Mouse (Mus musculus) lung, embryonic 14.5 days (tissue): ENCODE measurements around the gene Fmnl2. TPM values are rescaled to one million over a fixed set of nuclear protein-coding genes. Genes with fewer than 3 reads are reported as not detected.

ENCODE experiments used
- ATAC-seq: fragments of 200-750 bp; cut with Nextera tagmentation; 2 replicates; pipeline ENCODE4 v1.8.0; 2017; ENCODE audit warnings: mild to moderate bottlenecking, moderate TSS enrichment, moderate library complexity; ENCODE audit not compliant: insufficient read depth
- DNase-seq: peaks from one replicate; pipeline ENCODE4 v3.0.0-alpha.2; 2015
- H3K27ac ChIP-seq: fragments of 300-500 bp; sonication (generic); 2 replicates; pipeline ENCODE4 v1.5.1; 2014; ENCODE audit warnings: low read depth, mild to moderate bottlenecking, moderate library complexity
- H3K27me3 ChIP-seq: fragments of 300-500 bp; sonication (generic); 2 replicates; pipeline ENCODE4 v1.6.1; 2014; ENCODE audit warnings: low read length, control low read depth; ENCODE audit not compliant: insufficient read depth
- H3K36me3 ChIP-seq: fragments of 300-500 bp; sonication (generic); 2 replicates; pipeline ENCODE4 v1.6.1; 2014; ENCODE audit warnings: control low read depth; ENCODE audit not compliant: insufficient read depth
- H3K4me1 ChIP-seq: fragments of 300-500 bp; sonication (generic); 2 replicates; pipeline ENCODE4 v1.6.1; 2014; ENCODE audit warnings: antibody characterized with exemption, control low read depth; ENCODE audit not compliant: insufficient read depth
- H3K4me2 ChIP-seq: fragments of 300-500 bp; sonication (generic); 2 replicates; pipeline ENCODE4 v1.6.1; 2014; ENCODE audit warnings: mild to moderate bottlenecking
- H3K4me3 ChIP-seq: fragments of 300-500 bp; sonication (generic); 2 replicates; pipeline ENCODE4 v1.5.1; 2014; ENCODE audit warnings: low read depth, low read length
- H3K9ac ChIP-seq: fragments of 300-500 bp; sonication (generic); 2 replicates; pipeline ENCODE4 v1.6.1; 2014
- H3K9me3 ChIP-seq: fragments of 300-500 bp; sonication (generic); 2 replicates; pipeline ENCODE4 v1.6.1; 2016; ENCODE audit warnings: low read depth, low read length, control low read depth
- CTCF ChIP-seq: IDR thresholded peaks from 2 replicates; pipeline ENCODE4 v1.5.1; 2016; ENCODE audit warnings: antibody characterized with exemption, low read depth
- WGBS: fragments of 180-500 bp; shearing (Covaris S2); extraction: QIAGEN DNeasy Blood & Tissue Kit; methylation state at CpG from one replicate; pipeline ENCODE4 v1.1.7; 2014; 5-methylcytosine and 5-hydroxymethylcytosine counted together
- polyA plus RNA-seq: library from polyadenylated mRNA; unstranded; fragments of >200 nt; fragmentation: Nextera tagmentation; extraction: Ambion mirVana; gene quantifications from 2 replicates; pipeline ENCODE4 v1.2.1, GENCODE M21; 2014

Fmnl2 gene
- polyA plus RNA-seq, 1 experiment from 2014 or later, result 5.0 TPM

GRCm38 (mm10) chr2:52913311-52913710 is 55.7 kb downstream of the Fmnl2 start:
- TF ChIP-seq CTCF, result no peak
- DNase-seq, result no peak
- no peak overlapping the region for H3K4me3 ChIP-seq
- H3K4me2 ChIP-seq, result no peak overlapping the region
- no peaks in the 10 kb centered on the region for H3K36me3 ChIP-seq
- no peaks in the 10 kb centered on the region for H3K9me3 ChIP-seq
- no peak overlapping the region for H3K27ac ChIP-seq
- WGBS, result 20% methylated on average over 2 of the region's 2 CpGs
- H3K9ac ChIP-seq, result no peak overlapping the region
- no peak for ATAC-seq
- H3K4me1 ChIP-seq, result no peaks in the 10 kb centered on the region
- H3K27me3 ChIP-seq, result no peaks in the 10 kb centered on the region

GRCm38 (mm10) chr2:52913746-52914145 is 56.1 kb downstream of the Fmnl2 start:
- no peaks in the 10 kb centered on the region for H3K4me1 ChIP-seq
- no peak overlapping the region for H3K27ac ChIP-seq
- H3K4me3 ChIP-seq, result no peak overlapping the region
- H3K9ac ChIP-seq, result no peak overlapping the region
- no peak for ATAC-seq
- WGBS, result 24% methylated on average over 5 of the region's 5 CpGs
- no peaks in the 10 kb centered on the region for H3K36me3 ChIP-seq
- TF ChIP-seq CTCF, result no peak
- H3K4me2 ChIP-seq, result no peak overlapping the region
- no peaks in the 10 kb centered on the region for H3K9me3 ChIP-seq
- peak; percentile 20 for DNase-seq
- H3K27me3 ChIP-seq, result no peaks in the 10 kb centered on the region

- 85% methylated on average over 5 of the region's 5 CpGs for WGBS
- TF ChIP-seq CTCF, result no peak
- Histone ChIP-seq H3K4me3 (no peak overlapping the region), H3K27ac (no peak overlapping the region), H3K9me3 (no peaks in the 10 kb centered on the region), H3K9ac (no peak overlapping the region), H3K4me2 (no peak overlapping the region), H3K36me3 (no peaks in the 10 kb centered on the region), H3K4me1 (no peaks in the 10 kb centered on the region), H3K27me3 (no peaks in the 10 kb centered on the region)
- ATAC-seq (no peak), DNase-seq (no peak)
Measured at GRCm38 (mm10) chr2:52915536-52915935, 57.9 kb downstream of the Fmnl2 start.

GRCm38 (mm10) chr2:52918094-52918493 is 60.4 kb downstream of the Fmnl2 start:
- DNase-seq (no peak), ATAC-seq (no peak)
- Histone ChIP-seq H3K4me3 (no peak overlapping the region), H3K27ac (no peak overlapping the region), H3K9ac (no peak overlapping the region), H3K9me3 (no peaks in the 10 kb centered on the region), H3K4me2 (no peak overlapping the region), H3K36me3 (no peaks in the 10 kb centered on the region), H3K4me1 (no peaks in the 10 kb centered on the region), H3K27me3 (no peaks in the 10 kb centered on the region)
- 65% methylated on average over 5 of the region's 5 CpGs for WGBS
- TF ChIP-seq CTCF, result no peak

GRCm38 (mm10) chr2:52920701-52921435 is 63.2 kb downstream of the Fmnl2 start:
- no peak overlapping the region for H3K4me2 ChIP-seq
- H3K9me3 ChIP-seq, result no peaks in the 10 kb centered on the region
- H3K27me3 ChIP-seq, result no peaks in the 10 kb centered on the region
- H3K9ac ChIP-seq, result no peak overlapping the region
- no peaks in the 10 kb centered on the region for H3K4me1 ChIP-seq
- ATAC-seq, result no peak
- no peak overlapping the region for H3K27ac ChIP-seq
- TF ChIP-seq CTCF, result no peak
- DNase-seq, result no peak
- no peak overlapping the region for H3K4me3 ChIP-seq
- WGBS, result 92% methylated on average over 5 of the region's 5 CpGs
- H3K36me3 ChIP-seq, result no peaks in the 10 kb centered on the region

GRCm38 (mm10) chr2:52925062-52925461 is 67.4 kb downstream of the Fmnl2 start:
- Histone ChIP-seq H3K27me3 (no peaks in the 10 kb centered on the region), H3K9me3 (no peaks in the 10 kb centered on the region), H3K4me1 (no peaks in the 10 kb centered on the region), H3K36me3 (no peaks in the 10 kb centered on the region), H3K9ac (no peak overlapping the region), H3K4me2 (no peak overlapping the region), H3K27ac (no peak overlapping the region), H3K4me3 (no peak overlapping the region)
- ATAC-seq (no peak), DNase-seq (peak; percentile 10)
- no peak for TF ChIP-seq CTCF
- 46% methylated on average over 3 of the region's 3 CpGs for WGBS

- Histone ChIP-seq H3K27me3 (no peaks in the 10 kb centered on the region), H3K27ac (no peak overlapping the region), H3K4me1 (no peaks in the 10 kb centered on the region), H3K9ac (no peak overlapping the region), H3K4me2 (no peak overlapping the region), H3K4me3 (no peak overlapping the region), H3K36me3 (no peaks in the 10 kb centered on the region), H3K9me3 (no peaks in the 10 kb centered on the region)
- 56% methylated on average over 3 of the region's 3 CpGs for WGBS
- no peak for DNase-seq
- ATAC-seq, result no peak
- no peak for TF ChIP-seq CTCF
Measured at GRCm38 (mm10) chr2:52927381-52927780, 69.7 kb downstream of the Fmnl2 start.
